Mouse (Mus musculus) adrenal gland, postnatal 36 days (tissue): ENCODE measurements at regions not wholly inside any gene's neighbourhood (a gene's known extent, or its start where the extent isn't known, plus 50 kb on each side); places are given as distances from the start of the nearest gene placed in this dataset.

Experiments used
- DNase-seq, 2 experiments: peaks; one replicate each; pipeline ENCODE4 v3.0.0; 2021; ENCODE audit warnings: mixed read lengths in 1 of 2

GRCm38 (mm10) chr11:89932231-89932865 is 70.3 kb downstream of the Pctp start:
- DNase-seq = no peak

- no peak for DNase-seq
These were observed 73.3 kb downstream of the Pctp start for GRCm38 (mm10) chr11:89929115-89929988.

- DNase-seq = no peak
These were observed 75.1 kb downstream of the Pctp start for GRCm38 (mm10) chr11:89927483-89928156.

GRCm38 (mm10) chr11:89922551-89922950 is 80.1 kb downstream of the Pctp start:
- DNase-seq = no peak

DNA sequence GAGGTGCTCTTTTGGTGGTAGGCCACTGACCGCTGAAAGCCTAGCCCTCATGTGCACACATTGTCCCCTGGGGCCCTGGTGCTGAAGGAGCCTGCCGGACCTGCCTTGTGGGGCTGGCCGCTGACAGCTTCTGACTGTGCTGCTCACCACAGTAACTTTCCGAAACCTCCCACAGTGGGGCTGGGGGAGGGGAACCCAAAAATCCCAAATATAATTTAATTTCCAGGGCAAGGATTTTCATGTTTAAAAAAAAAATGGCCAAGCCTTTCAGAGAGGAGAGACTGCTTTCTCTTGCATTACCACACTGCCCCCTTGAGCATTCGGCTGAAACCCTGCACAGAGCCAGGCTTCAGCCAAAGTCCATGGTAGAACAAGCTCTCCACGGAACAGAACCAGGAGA is 81.5 kb downstream of the Pctp start:
- peak; percentile 39 to 64 for DNase-seq

DNA sequence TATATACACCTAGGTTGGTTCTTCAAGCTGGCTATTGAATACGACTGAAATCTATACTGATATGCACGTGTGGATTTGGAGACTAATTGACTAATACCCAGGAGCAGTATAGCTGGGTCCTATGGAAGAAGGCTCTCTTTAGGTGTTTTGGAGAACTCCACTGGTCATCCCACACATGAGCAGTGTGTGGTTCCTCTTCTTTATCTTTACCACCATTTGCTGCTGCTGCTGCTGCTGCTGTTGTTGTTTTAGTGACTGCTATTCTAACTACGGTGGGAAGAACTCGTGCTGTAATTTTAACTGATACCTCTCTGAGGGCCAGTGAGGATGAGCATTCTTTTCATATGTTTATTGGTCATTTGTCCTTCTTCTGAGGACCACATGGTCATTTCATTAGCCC is 86.9 kb downstream of the Pctp start:
- no peak for DNase-seq

DNA sequence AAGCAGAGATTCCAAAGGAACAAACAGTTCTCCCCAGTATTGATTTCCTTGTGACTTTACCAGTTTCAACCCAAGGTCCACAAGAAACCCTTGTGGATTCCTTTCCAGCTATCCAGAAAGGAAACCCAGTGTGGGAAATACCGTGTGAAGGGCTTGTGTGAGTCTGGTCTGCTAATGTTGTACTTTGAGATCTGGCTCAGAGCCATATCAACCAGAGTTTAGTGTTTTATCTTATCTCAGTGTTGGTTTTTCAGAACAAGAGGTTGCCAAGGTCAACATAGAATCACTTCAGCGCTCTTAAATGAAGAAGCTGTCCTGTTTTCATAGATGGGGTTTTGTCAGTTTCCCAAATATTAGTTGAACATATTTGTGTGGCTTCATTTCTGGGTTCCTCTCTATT is 88.1 kb downstream of the Pctp start:
- no peak for DNase-seq

- no peak for DNase-seq
These were observed 101.4 kb downstream of the Pctp start for GRCm38 (mm10) chr11:89901241-89901740.

GRCm38 (mm10) chr11:89898516-89898915 is 104.2 kb downstream of the Pctp start:
- no peak for DNase-seq

- DNase-seq = no peak
These were observed 105.8 kb downstream of the Pctp start for GRCm38 (mm10) chr11:89896854-89897253.

DNA sequence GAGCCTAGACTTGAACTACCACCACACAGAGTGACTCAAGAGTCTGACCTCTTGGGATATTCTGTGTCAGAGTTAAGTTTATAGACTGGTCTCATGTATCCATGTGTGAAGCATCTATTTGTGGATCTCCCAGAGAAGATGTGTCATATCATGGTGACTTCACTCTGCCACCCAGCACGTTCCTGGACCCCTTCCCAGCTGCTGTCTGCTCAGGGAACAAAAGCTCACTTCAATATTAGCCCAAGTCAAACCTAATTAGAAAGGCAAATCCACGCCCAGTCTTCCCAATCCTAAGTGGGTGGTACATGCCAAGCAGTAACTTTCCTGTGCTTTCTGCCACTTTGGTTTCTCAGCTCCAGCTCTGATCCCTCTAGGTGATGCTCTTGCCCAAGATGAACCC is 94.1 kb upstream of the Ankfn1 start:
- no peak for DNase-seq

DNA sequence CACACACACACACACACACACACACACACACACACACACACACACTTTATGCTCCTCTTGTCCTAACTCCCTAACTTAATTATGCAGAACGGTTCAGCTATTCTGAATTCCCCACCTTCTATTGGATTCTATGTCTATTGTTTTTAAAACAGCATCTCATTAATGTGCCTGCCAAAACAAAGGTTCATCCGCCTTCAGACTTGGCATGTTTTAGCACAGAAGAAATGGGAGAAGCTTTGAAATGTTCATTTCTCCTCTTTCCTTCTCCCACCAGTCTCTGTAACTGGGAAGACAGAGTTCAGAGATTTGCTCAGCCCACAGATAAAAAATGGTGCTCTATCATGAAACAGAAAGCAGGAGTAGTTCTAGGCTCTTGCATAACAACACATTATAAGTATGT is 90.1 kb upstream of the Ankfn1 start:
- no peak for DNase-seq

- no peak for DNase-seq
These were observed 78.8 kb upstream of the Ankfn1 start for GRCm38 (mm10) chr11:89856184-89856769.

GRCm38 (mm10) chr11:89841853-89842252 is 64.4 kb upstream of the Ankfn1 start:
- no peak for DNase-seq

DNA sequence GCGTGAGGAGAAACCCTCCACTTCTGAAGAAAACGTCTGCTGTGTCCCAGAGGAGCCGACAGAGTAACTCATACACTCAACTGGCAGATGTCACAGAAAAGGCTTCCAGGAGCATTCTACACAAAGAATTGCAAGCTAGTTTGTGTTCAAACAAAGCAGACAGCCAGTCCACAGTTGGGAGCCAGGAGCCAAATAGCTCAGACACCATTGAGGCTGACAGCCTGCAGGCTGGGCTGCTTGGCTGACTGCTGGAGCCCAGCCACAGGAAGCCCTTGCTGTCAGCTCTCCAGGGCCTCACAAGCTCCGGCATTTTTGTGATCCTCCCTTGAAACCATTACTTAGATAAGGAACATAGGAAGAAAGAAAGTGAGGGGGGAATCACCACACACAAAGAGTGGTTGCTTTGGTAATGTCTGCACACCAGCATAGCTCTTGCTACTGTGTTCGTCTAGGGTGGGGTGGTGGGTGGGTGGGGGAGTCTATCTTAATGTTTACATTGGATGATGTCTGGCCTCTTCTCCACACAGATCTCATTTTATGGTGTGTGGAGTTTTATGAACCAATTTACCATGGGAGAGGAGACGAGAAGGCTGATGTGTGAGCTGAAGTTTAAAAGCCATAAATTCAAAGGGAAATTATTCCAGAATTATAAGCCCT is 62.3 kb upstream of the Ankfn1 start:
- DNase-seq = peak; percentile 3 to 19

DNA sequence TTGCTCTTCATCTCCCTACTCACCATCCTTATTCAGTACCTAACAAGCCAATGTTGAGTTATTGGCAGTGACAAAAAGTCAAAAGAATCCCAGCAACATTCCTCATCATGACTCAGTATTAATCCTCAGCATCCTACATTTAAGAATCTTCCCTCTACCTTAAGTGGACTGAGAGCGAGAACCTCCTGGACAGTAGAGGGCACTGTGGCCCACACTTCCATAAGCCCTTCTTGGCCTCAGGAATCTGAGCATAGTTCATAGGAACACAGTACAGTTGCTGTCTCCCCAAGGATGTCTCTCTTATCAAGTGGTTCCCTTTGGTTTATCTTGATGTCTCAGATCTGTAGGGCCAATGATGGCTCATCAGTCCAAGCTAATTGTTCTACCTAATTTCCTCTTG is 60.5 kb upstream of the Ankfn1 start:
- DNase-seq = no peak

- no peak for DNase-seq
These were observed 59.4 kb upstream of the Ankfn1 start for GRCm38 (mm10) chr11:89836897-89837296.

GRCm38 (mm10) chr11:89834068-89834467 is 56.6 kb upstream of the Ankfn1 start:
- DNase-seq = no peak

DNA sequence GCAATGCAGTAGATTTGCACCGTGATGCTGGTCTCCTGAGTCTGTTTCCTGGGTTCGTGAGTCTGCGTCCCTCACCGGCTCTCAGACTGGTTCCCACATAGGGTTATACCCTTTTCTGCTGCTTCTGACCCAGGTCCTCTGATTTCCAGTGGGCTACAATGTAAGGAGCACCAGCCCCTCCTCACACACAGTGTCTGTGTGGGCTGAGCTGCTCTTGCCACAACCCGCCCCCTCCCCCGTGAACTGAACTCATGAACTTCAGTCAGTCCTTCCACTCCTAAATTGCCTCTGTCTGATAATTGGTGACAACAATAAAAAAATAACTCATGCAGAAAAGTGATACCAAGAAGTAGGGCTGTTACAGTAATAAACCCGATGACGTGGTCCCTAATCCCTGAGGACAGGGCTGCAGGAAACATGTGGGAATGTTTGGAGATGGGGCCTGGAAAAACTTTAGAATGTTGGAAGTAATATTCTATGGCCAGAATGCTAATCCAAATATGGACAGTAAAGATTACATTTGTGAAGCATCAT is 54.2 kb upstream of the Ankfn1 start:
- no peak for DNase-seq
